20 mouse cellular contexts compared by ENCODE assay signal in genomic region chr5:31983161-31983560, GRCm38 (mm10).
DNase-seq lines count a peak whose midpoint lies in the region; ATAC-seq and TF ChIP-seq lines count a peak whose summit lies in the region.
"Had no signal": no experiment of that assay in that cellular context is flagged by ENCODE, and none has a peak within 500 bp of the region (broad histone marks: within the 10 kb centered on the region; RNA-seq: fewer than 3 reads in every experiment).

No protein-coding gene starts in this region.

- H3K4me3 ChIP-seq in forebrain, embryonic 14.5 days (ENCODE audit: low read depth, low read length) = no peak overlapping the region
- H3K4me3 ChIP-seq in forebrain, embryonic 11.5 days (ENCODE audit: low read depth, low read length) = no peak overlapping the region
- H3K4me3 ChIP-seq in layer of hippocampus, adult 2 months = no peak overlapping the region
- no peak overlapping the region for H3K4me3 ChIP-seq in myocyte
- H3K4me3 ChIP-seq: embryonic facial prominence, embryonic 15.5 days; forebrain, embryonic 12.5 days; heart, embryonic 13.5 days; hindbrain, embryonic 15.5 days had no signal

- no peaks in the 10 kb centered on the region for H3K9me3 ChIP-seq in forebrain, embryonic 14.5 days (replicated peaks; ENCODE audit: control insufficient read depth, low read length)
- no peaks in the 10 kb centered on the region for H3K9me3 ChIP-seq in forebrain, embryonic 11.5 days (ENCODE audit: control insufficient read depth, low read length)
- H3K9me3 ChIP-seq: embryonic facial prominence, embryonic 15.5 days; forebrain, embryonic 12.5 days; heart, embryonic 13.5 days; hindbrain, embryonic 15.5 days had no signal

- no peaks in the 10 kb centered on the region for H3K4me1 ChIP-seq in forebrain, embryonic 14.5 days (ENCODE audit: control insufficient read depth, insufficient read depth, low read length)
- no peaks in the 10 kb centered on the region for H3K4me1 ChIP-seq in forebrain, embryonic 11.5 days (replicated peaks; ENCODE audit: control insufficient read depth, insufficient read depth, low read length)
- H3K4me1 ChIP-seq: forebrain, embryonic 12.5 days; hindbrain, embryonic 15.5 days had no signal

- H3ac ChIP-seq in myocyte (ENCODE audit: control insufficient read depth, insufficient read length) = no peak overlapping the region

- TF ChIP-seq POLR2A in myocyte (IDR thresholded peaks at IDR 0.05; ENCODE audit: insufficient read length, low read depth) = no peak

- no peak overlapping the region for H3K4me2 ChIP-seq in forebrain, embryonic 14.5 days (ENCODE audit: low read length)
- H3K4me2 ChIP-seq in forebrain, embryonic 11.5 days (ENCODE audit: low read depth, low read length, severe bottlenecking) = no peak overlapping the region
- peak overlapping the region; percentile 64 for H3K4me2 ChIP-seq in myocyte (ENCODE audit: low read depth)
- H3K4me2 ChIP-seq: embryonic facial prominence, embryonic 15.5 days; forebrain, embryonic 12.5 days; heart, embryonic 13.5 days; hindbrain, embryonic 15.5 days had no signal

- no peaks in the 10 kb centered on the region for H3K27me3 ChIP-seq in forebrain, embryonic 14.5 days (replicated peaks; ENCODE audit: control insufficient read depth, insufficient read depth, low read length)
- no peaks in the 10 kb centered on the region for H3K27me3 ChIP-seq in forebrain, embryonic 11.5 days (ENCODE audit: control insufficient read depth, insufficient read depth, low read length)
- no peaks in the 10 kb centered on the region for H3K27me3 ChIP-seq in myocyte (ENCODE audit: control insufficient read depth, insufficient read depth, insufficient read length)
- H3K27me3 ChIP-seq: CH12.LX; embryonic facial prominence, embryonic 15.5 days; forebrain, embryonic 12.5 days; heart, embryonic 13.5 days; hindbrain, embryonic 15.5 days had no signal

- no peak for ATAC-seq in forebrain, embryonic 14.5 days
- ATAC-seq in forebrain, embryonic 11.5 days (replicated peaks; ENCODE audit: low FRiP score) = no peak
- ATAC-seq: intestine, embryonic 16.5 days had no signal

- 82% methylated on average over 7 of the region's 7 CpGs for WGBS in forebrain, embryonic 14.5 days
- WGBS in forebrain, embryonic 11.5 days = 81% methylated on average over 7 of the region's 7 CpGs

- TF ChIP-seq CTCF in layer of hippocampus, adult 2 months (conservative IDR thresholded peaks at IDR 0.05) = no peak

- no peaks in the 10 kb centered on the region for H3K36me3 ChIP-seq in forebrain, embryonic 14.5 days (ENCODE audit: control insufficient read depth, insufficient read depth, low read length)
- no peaks in the 10 kb centered on the region for H3K36me3 ChIP-seq in forebrain, embryonic 11.5 days (ENCODE audit: control insufficient read depth, insufficient read depth, low read length)
- H3K36me3 ChIP-seq in myocyte (ENCODE audit: control insufficient read depth, insufficient read depth) = no peaks in the 10 kb centered on the region
- H3K36me3 ChIP-seq: embryonic facial prominence, embryonic 15.5 days; forebrain, embryonic 12.5 days; heart, embryonic 13.5 days; hindbrain, embryonic 15.5 days had no signal

- H3K79me2 ChIP-seq in myocyte (ENCODE audit: control insufficient read depth, insufficient read depth) = no peaks in the 10 kb centered on the region

- H3K9ac ChIP-seq in forebrain, embryonic 14.5 days (ENCODE audit: low read length) = no peak overlapping the region
- no peak overlapping the region for H3K9ac ChIP-seq in forebrain, embryonic 11.5 days (ENCODE audit: low read length)
- H3K9ac ChIP-seq: embryonic facial prominence, embryonic 15.5 days; forebrain, embryonic 12.5 days; heart, embryonic 13.5 days; hindbrain, embryonic 15.5 days had no signal

- DNase-seq in forebrain, embryonic 14.5 days (ENCODE audit: low spot score) = peak; percentile 35
- DNase-seq in forebrain, embryonic 11.5 days (ENCODE audit: low spot score) = no peak
- DNase-seq in layer of hippocampus, adult 2 months (ENCODE audit: low spot score in 2 of 2) = no peak
- DNase-seq in layer of hippocampus, adult 9-10 months (ENCODE audit: low spot score) = no peak
- DNase-seq in NIH3T3 (ENCODE audit: low read depth) = peak; percentile 18
- no peak for DNase-seq in thymus, adult 18-20 months
- DNase-seq in adrenal gland, postnatal 10 days = no peak
- DNase-seq: adrenal gland, adult 8-10 months; cerebellum, adult 11-12 months; cerebellum, adult 9-10 months; cerebellum, postnatal 25 days; gastrocnemius, postnatal 14 days; heart, postnatal 36 days had no signal

- no peak overlapping the region for H3K27ac ChIP-seq in forebrain, embryonic 14.5 days (ENCODE audit: low read depth, low read length)
- H3K27ac ChIP-seq in forebrain, embryonic 11.5 days (ENCODE audit: low read depth, low read length) = no peak overlapping the region
- H3K27ac ChIP-seq in layer of hippocampus, adult 2 months = peak overlapping the region; percentile 86; the same call in 1 of the 2 replicates
- H3K27ac ChIP-seq: embryonic facial prominence, embryonic 15.5 days; forebrain, embryonic 12.5 days; heart, embryonic 13.5 days; hindbrain, embryonic 15.5 days had no signal

TF ChIP-seq in myocyte, 11 proteins besides CTCF, POLR2A, EP300 and RAD21:
- TF ChIP-seq CEBPB (IDR thresholded peaks at IDR 0.05; ENCODE audit: insufficient read depth, poor library complexity, severe bottlenecking) (no peak), MAX (IDR thresholded peaks at IDR 0.05; ENCODE audit: low read depth) (no peak), MYOD1 (IDR thresholded peaks at IDR 0.05; ENCODE audit: control insufficient read depth in 1 of 3, insufficient read length in 2 of 3, low read depth in 2 of 3) (no peak), MYOG (IDR thresholded peaks at IDR 0.05; ENCODE audit: control insufficient read depth in 1 of 3, insufficient read depth in 1 of 3, insufficient read length in 2 of 3, low read depth in 2 of 3) (no peak), POLR2AphosphoS2 (IDR thresholded peaks at IDR 0.05; ENCODE audit: insufficient read length, low read depth) (no peak), REST (IDR thresholded peaks at IDR 0.05; ENCODE audit: insufficient read depth, insufficient read length) (no peak), TCF12 (IDR thresholded peaks at IDR 0.05; ENCODE audit: insufficient read depth, poor library complexity, severe bottlenecking) (no peak), USF1 (IDR thresholded peaks at IDR 0.05; ENCODE audit: low read depth) (no peak), SRF (IDR thresholded peaks at IDR 0.05; ENCODE audit: control insufficient read depth, insufficient read length, low read depth) (no peak), TCF3 (IDR thresholded peaks at IDR 0.05; ENCODE audit: insufficient read length, low read depth) (no peak), E2F4 (IDR thresholded peaks at IDR 0.05; ENCODE audit: insufficient read depth) (no peak)

Comparison
In these comparisons a context has a peak if more than half of its experiments do, and no peak if none do; other contexts are left out.
1. DNase-seq: peak in forebrain, embryonic 14.5 days (single experiment) and NIH3T3 (single experiment); none in forebrain, embryonic 11.5 days (single experiment), layer of hippocampus, adult 2 months (0 of 2), layer of hippocampus, adult 9-10 months (single experiment), thymus, adult 18-20 months (0 of 2) and adrenal gland, postnatal 10 days (single experiment).